Mouse (Mus musculus) hindbrain, embryonic 13.5 days (tissue): ENCODE results near the gene Chst5. TPM values are rescaled to one million over a fixed set of nuclear protein-coding genes. Genes with fewer than 3 reads are reported as not detected.
A peak's percentile ranks its signal among the peaks of the same experiment; 100 is the strongest.
"Not testable (repeated sequence)": the region's sequence is repeated elsewhere in the genome, so short reads cannot be mapped to it uniquely, and the experiment has no call there.

ENCODE experiments used
- ATAC-seq: fragments of 200-750 bp; cut with Nextera tagmentation; 2 replicates; pipeline ENCODE4 v1.8.0; 2017; ENCODE audit warnings: moderate TSS enrichment; ENCODE audit not compliant: low FRiP score
- H3K27ac ChIP-seq: fragments of 300-500 bp; sonication (generic); 2 replicates; pipeline ENCODE4 v1.5.1; 2015; ENCODE audit warnings: inconsistent platforms, mild to moderate bottlenecking, moderate library complexity
- H3K27me3 ChIP-seq: fragments of 300-500 bp; sonication (generic); 2 replicates; pipeline ENCODE4 v1.6.1; 2015; ENCODE audit warnings: mild to moderate bottlenecking, inconsistent platforms
- H3K36me3 ChIP-seq: fragments of 300-500 bp; sonication (generic); 2 replicates; pipeline ENCODE4 v1.6.1; 2015; ENCODE audit warnings: mild to moderate bottlenecking, inconsistent platforms
- H3K4me1 ChIP-seq: fragments of 300-500 bp; sonication (generic); replicated peaks from 2 replicates; pipeline ENCODE4 v1.6.1; 2015; ENCODE audit warnings: inconsistent platforms
- H3K4me2 ChIP-seq: fragments of 300-500 bp; sonication (generic); 2 replicates; pipeline ENCODE4 v1.6.1; 2015; ENCODE audit warnings: inconsistent platforms, mild to moderate bottlenecking, moderate library complexity
- H3K4me3 ChIP-seq: fragments of 300-500 bp; sonication (generic); 2 replicates; pipeline ENCODE4 v1.5.1; 2015; ENCODE audit warnings: mild to moderate bottlenecking, inconsistent platforms
- H3K9ac ChIP-seq: fragments of 300-500 bp; sonication (generic); 2 replicates; pipeline ENCODE4 v1.6.1; 2015; ENCODE audit warnings: mild to moderate bottlenecking, inconsistent platforms
- H3K9me3 ChIP-seq: fragments of 300-500 bp; sonication (generic); 2 replicates; pipeline ENCODE4 v1.6.1; 2016; ENCODE audit warnings: inconsistent platforms
- WGBS: fragments of 180-500 bp; shearing (Covaris S2); methylation state at CpG from one replicate; pipeline ENCODE4 v1.1.7; 2015; 5-methylcytosine and 5-hydroxymethylcytosine counted together
- polyA plus RNA-seq: library from polyadenylated mRNA; unstranded; fragments of >200 nt; fragmentation: Nextera tagmentation; extraction: Ambion mirVana; gene quantifications from 2 replicates; pipeline ENCODE4 v1.2.1, GENCODE M21; 2015

Gene Chst5
- polyA plus RNA-seq, 1 experiment from 2014 or later = 4.9 TPM

DNA sequence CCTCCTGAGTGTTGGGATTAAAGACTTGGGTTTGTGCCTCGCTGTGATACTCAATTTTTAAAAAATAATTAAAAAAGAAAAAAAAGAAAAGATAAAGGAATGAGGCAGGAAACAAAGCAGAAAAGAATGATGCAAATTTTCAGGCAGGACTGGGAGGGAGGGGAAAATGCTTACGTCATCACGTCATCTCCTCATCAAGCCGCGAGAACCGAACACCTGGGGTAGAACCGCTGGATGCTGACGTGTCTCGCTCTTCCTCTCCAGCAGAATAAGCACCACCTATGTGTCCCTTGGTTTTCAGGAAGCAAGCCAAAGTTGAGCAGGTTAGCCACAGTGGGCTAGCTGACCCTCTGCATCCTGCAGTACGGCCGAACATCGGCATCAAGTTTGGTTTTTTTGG, 54.3 kb downstream of the Chst5 start:
- ATAC-seq = no peak
- H3K4me1 ChIP-seq = peaks cover 20% of the 10 kb centered on the region
- no peak overlapping the region for H3K9ac ChIP-seq
- H3K4me2 ChIP-seq = no peak overlapping the region
- H3K27me3 ChIP-seq = no peaks in the 10 kb centered on the region
- H3K4me3 ChIP-seq = no peak overlapping the region
- no peak overlapping the region for H3K27ac ChIP-seq
- no peaks in the 10 kb centered on the region for H3K9me3 ChIP-seq
- H3K36me3 ChIP-seq = 0 out of 2 replicates have a peak, but pooled peaks cover 4% of the 10 kb centered on the region
- 91% methylated on average over 12 of the region's 12 CpGs for WGBS

- under 1% methylated on average over 53 of the region's 53 CpGs for WGBS
- H3K4me1 ChIP-seq = peaks cover 25% of the 10 kb centered on the region
- ATAC-seq = peak; percentile 100
- H3K9ac ChIP-seq = peak within 1 kb of the TSS; percentile 88
- peak within 1 kb of the TSS; percentile 96 for H3K4me3 ChIP-seq
- H3K27ac ChIP-seq = peak within 1 kb of the TSS; percentile 25; the same call in 1 of the 2 replicates
- no peaks in the 10 kb centered on the region for H3K9me3 ChIP-seq
- peak within 1 kb of the TSS; percentile 81 for H3K4me2 ChIP-seq
- no peaks in the 10 kb centered on the region for H3K27me3 ChIP-seq
- 0 out of 2 replicates have a peak, but pooled peaks cover 4% of the 10 kb centered on the region for H3K36me3 ChIP-seq
Observed at GRCm38 (mm10) chr8:111853861-111854501, 56.3 kb downstream of the Chst5 start, which contains the start of gene Cfdp1. Cfdp1 (minus strand) TSS chr8:111854291.

GRCm38 (mm10) chr8:111853219-111853618, 57.0 kb downstream of the Chst5 start:
- not testable (repeated sequence) for H3K36me3 ChIP-seq, H3K9me3 ChIP-seq, ATAC-seq, H3K27ac ChIP-seq, H3K27me3 ChIP-seq
- peak overlapping the region; percentile 81 for H3K4me2 ChIP-seq
- H3K4me1 ChIP-seq = peaks cover 25% of the 10 kb centered on the region
- WGBS = 59% methylated on average over 12 of the region's 12 CpGs
- H3K9ac ChIP-seq = peak overlapping the region; percentile 88
- peak overlapping the region; percentile 96 for H3K4me3 ChIP-seq

- no peak overlapping the region for H3K27ac ChIP-seq
- peaks cover 9% of the 10 kb centered on the region for H3K4me1 ChIP-seq
- no peaks in the 10 kb centered on the region for H3K9me3 ChIP-seq
- peaks cover 28% of the 10 kb centered on the region for H3K36me3 ChIP-seq
- no peak overlapping the region for H3K4me3 ChIP-seq
- 96% methylated on average over 6 of the region's 6 CpGs for WGBS
- no peak overlapping the region for H3K9ac ChIP-seq
- no peak overlapping the region for H3K4me2 ChIP-seq
- no peak for ATAC-seq
- no peaks in the 10 kb centered on the region for H3K27me3 ChIP-seq
Observed at GRCm38 (mm10) chr8:111846746-111847145, 63.5 kb downstream of the Chst5 start.

Other genes starting within 250 kb of the Chst5 start
- gene Ctrb1, start 219.4 kb downstream of the Chst5 start, polyA plus RNA-seq = 3.1 TPM in 1 of 2 replicates, not detected in the other
- gene Bcar1, start 166.6 kb downstream of the Chst5 start, polyA plus RNA-seq = 55.4 and 55.6 TPM in 2 replicates
- gene Cfdp1, start 56.2 kb downstream of the Chst5 start, polyA plus RNA-seq = 196 and 199 TPM in 2 replicates
- 5.7 and 5.9 TPM in 2 replicates for gene Tmem170, start 33.7 kb downstream of the Chst5 start, polyA plus RNA-seq
- gene Tmem231, start 23.4 kb upstream of the Chst5 start, polyA plus RNA-seq = 16.8 and 17.6 TPM in 2 replicates
- 472 and 492 TPM in 2 replicates for gene Gabarapl2, start 30.3 kb upstream of the Chst5 start, polyA plus RNA-seq
- gene Adat1, start 81.9 kb upstream of the Chst5 start, polyA plus RNA-seq = 8.1 and 8.5 TPM in 2 replicates
- gene Kars, start 100.9 kb upstream of the Chst5 start, polyA plus RNA-seq = 171 and 172 TPM in 2 replicates
- 56.4 and 58.0 TPM in 2 replicates for gene Terf2ip, start 101.0 kb upstream of the Chst5 start, polyA plus RNA-seq
- gene Gm6793, start 104.6 kb upstream of the Chst5 start, polyA plus RNA-seq = 0.54 and 0.82 TPM in 2 replicates